Mouse (Mus musculus): ENCODE results near the gene Ablim1. TPM values are rescaled to one million over a fixed set of nuclear protein-coding genes. Genes with fewer than 3 reads are reported as not detected.

Gene Ablim1
- polyA plus RNA-seq, 1 experiment from 2014 or later = 37.9 TPM

GRCm38 (mm10) chr19:57199361-57199760 is 115.4 kb downstream of the Ablim1 start:
- Histone ChIP-seq H3K9ac (no peak overlapping the region), H3K4me1 (replicated peaks) (peaks cover 49% of the 10 kb centered on the region), H3K27me3 (peaks cover 14% of the 10 kb centered on the region), H3K9me3 (no peaks in the 10 kb centered on the region), H3K4me3 (no peak overlapping the region), H3K36me3 (no peaks in the 10 kb centered on the region), H3K4me2 (no peak overlapping the region), H3K27ac (0 out of 2 replicates have a peak overlapping the region, but pooled peaks have one; percentile 76)
- no peak for ATAC-seq (ENCODE audit: low FRiP score)
- WGBS = 21% methylated on average over 6 of the region's 6 CpGs

GRCm38 (mm10) chr19:57198531-57198930 is 116.2 kb downstream of the Ablim1 start:
- peaks cover 49% of the 10 kb centered on the region for H3K4me1 ChIP-seq (replicated peaks)
- ATAC-seq (ENCODE audit: low FRiP score) = peak; percentile 27; the same call in 1 of the 2 replicates
- H3K4me3 ChIP-seq = no peak overlapping the region
- H3K9ac ChIP-seq = peak overlapping the region; percentile 72; the same call in 1 of the 2 replicates
- H3K4me2 ChIP-seq = peak overlapping the region; percentile 80
- WGBS = 47% methylated on average over 12 of the region's 12 CpGs
- peaks cover 14% of the 10 kb centered on the region for H3K27me3 ChIP-seq
- no peaks in the 10 kb centered on the region for H3K36me3 ChIP-seq
- peak overlapping the region; percentile 76 for H3K27ac ChIP-seq
- no peaks in the 10 kb centered on the region for H3K9me3 ChIP-seq

DNA sequence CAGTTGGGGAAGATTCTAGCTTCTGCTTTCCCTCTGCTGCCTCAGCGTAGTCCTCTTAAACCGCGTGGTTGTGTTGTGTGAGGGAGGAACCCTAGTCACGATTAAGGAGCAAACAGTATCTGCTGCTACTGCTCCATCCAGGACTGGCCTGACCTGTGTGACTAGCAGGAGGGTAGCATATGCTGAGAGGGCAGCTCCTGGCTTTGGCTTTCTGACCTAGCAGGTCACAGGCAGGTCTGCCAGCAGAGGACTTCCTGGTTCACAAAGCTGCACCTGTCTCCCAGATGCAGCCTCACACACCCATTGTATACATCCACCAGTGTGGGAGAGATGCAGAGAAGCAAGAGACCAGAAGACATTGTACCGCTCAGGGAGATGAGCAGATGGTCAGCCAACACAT is 116.7 kb downstream of the Ablim1 start:
- H3K9me3 ChIP-seq = no peaks in the 10 kb centered on the region
- H3K27me3 ChIP-seq = peaks cover 14% of the 10 kb centered on the region
- peaks cover 49% of the 10 kb centered on the region for H3K4me1 ChIP-seq (replicated peaks)
- WGBS = 43% methylated on average over 5 of the region's 5 CpGs
- peak overlapping the region; percentile 76; the same call in 1 of the 2 replicates for H3K27ac ChIP-seq
- ATAC-seq (ENCODE audit: low FRiP score) = no peak
- peak overlapping the region; percentile 80 for H3K4me2 ChIP-seq
- H3K9ac ChIP-seq = peak overlapping the region; percentile 72
- H3K4me3 ChIP-seq = no peak overlapping the region
- H3K36me3 ChIP-seq = no peaks in the 10 kb centered on the region

DNA sequence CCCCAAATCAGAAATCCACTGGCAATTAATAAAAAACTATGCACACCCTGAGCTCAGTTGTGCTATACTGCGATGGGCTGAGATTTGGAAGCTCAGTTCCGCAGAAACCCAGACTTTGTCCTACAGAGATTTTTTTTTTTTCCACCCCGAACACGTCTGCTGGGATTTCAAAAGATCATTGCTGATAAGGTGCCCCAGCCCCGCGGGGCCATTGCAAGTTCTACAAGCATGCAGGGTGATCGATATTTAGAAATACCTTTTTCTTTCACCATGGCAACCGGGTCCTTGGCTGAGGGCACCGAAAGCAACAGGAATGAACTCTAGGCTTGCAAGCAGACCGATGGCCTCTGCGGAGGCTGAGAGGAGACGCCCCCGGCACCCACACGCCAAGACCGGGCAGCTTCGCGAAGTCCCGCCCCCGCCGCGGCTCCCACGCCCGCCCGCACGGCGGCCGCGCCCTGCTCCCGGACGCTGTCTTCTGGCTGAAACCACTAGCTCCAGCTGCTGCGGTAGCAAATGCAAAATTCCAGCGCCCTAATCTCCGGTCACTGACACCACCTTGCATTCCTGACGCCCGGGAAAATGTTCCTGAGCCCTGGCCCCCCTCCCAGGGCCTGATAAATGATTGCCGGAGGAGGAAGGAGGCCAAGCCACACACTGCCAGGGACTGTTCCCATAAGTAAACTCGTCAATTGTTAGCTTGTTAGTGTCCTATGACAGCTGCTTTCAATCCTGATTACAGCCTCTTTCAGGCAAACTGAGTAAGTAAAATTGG is 117.5 kb downstream of the Ablim1 start:
- 2% methylated on average over 37 of the region's 37 CpGs for WGBS
- peak overlapping the region; percentile 76 for H3K27ac ChIP-seq
- H3K4me2 ChIP-seq = peak overlapping the region; percentile 80
- H3K36me3 ChIP-seq = no peaks in the 10 kb centered on the region
- H3K27me3 ChIP-seq = peaks cover 14% of the 10 kb centered on the region
- H3K9ac ChIP-seq = peak overlapping the region; percentile 72
- peaks cover 49% of the 10 kb centered on the region for H3K4me1 ChIP-seq (replicated peaks)
- ATAC-seq (ENCODE audit: low FRiP score) = 0 out of 2 replicates have a peak, but pooled peaks have one; percentile 45
- H3K9me3 ChIP-seq = no peaks in the 10 kb centered on the region
- peak overlapping the region; percentile 49 for H3K4me3 ChIP-seq

GRCm38 (mm10) chr19:57196616-57197015 is 118.1 kb downstream of the Ablim1 start:
- 45% methylated on average over 8 of the region's 8 CpGs for WGBS

GRCm38 (mm10) chr19:57195169-57195930 is 119.4 kb downstream of the Ablim1 start:
- H3K36me3 ChIP-seq = no peaks in the 10 kb centered on the region
- H3K27me3 ChIP-seq = peaks cover 14% of the 10 kb centered on the region
- WGBS = 89% methylated on average over 11 of the region's 11 CpGs
- H3K9me3 ChIP-seq = no peaks in the 10 kb centered on the region
- peaks cover 46% of the 10 kb centered on the region for H3K4me1 ChIP-seq (replicated peaks)
- no peak for ATAC-seq (ENCODE audit: low FRiP score)
- H3K4me3 ChIP-seq = peak overlapping the region; percentile 49
- H3K27ac ChIP-seq = 0 out of 2 replicates have a peak overlapping the region, but pooled peaks have one; percentile 36
- H3K9ac ChIP-seq = no peak overlapping the region
- peak overlapping the region; percentile 80 for H3K4me2 ChIP-seq

More at GRCm38 (mm10) chr19:57196616-57197015, 118.1 kb downstream of the Ablim1 start:
- Histone ChIP-seq H3K27me3 (peaks cover 14% of the 10 kb centered on the region), H3K27ac (peak overlapping the region; percentile 76), H3K4me3 (peak overlapping the region; percentile 49), H3K9ac (peak overlapping the region; percentile 72), H3K36me3 (no peaks in the 10 kb centered on the region), H3K4me1 (replicated peaks) (peaks cover 49% of the 10 kb centered on the region), H3K9me3 (no peaks in the 10 kb centered on the region), H3K4me2 (peak overlapping the region; percentile 80)
- ATAC-seq (ENCODE audit: low FRiP score) = no peak

DNA sequence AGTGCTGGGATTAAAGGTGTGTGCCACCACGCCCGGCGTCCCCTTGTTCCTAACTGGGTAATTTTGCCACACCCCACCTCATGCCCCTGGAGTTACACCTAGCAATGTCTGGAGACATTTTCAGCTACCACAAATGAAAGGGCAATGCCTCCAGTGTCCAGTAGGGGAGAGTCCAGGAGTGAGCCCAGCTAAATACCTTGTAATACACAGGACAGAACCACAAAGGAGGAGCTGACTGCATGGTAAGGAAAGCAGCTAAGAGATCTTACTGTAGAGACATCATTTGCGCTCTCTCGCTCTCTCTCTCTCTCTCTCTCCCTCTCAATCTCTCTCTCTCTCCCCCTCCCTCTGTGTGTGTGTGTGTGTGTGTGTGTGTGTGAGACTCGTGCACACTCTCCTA is 120.8 kb downstream of the Ablim1 start:
- peaks cover 14% of the 10 kb centered on the region for H3K27me3 ChIP-seq
- H3K4me2 ChIP-seq = peak overlapping the region; percentile 80; the same call in 1 of the 2 replicates
- H3K4me3 ChIP-seq = no peak overlapping the region
- H3K4me1 ChIP-seq (replicated peaks) = peaks cover 32% of the 10 kb centered on the region
- no peak overlapping the region for H3K27ac ChIP-seq
- no peaks in the 10 kb centered on the region for H3K36me3 ChIP-seq
- WGBS = 88% methylated on average over 6 of the region's 6 CpGs
- H3K9ac ChIP-seq = no peak overlapping the region
- ATAC-seq (ENCODE audit: low FRiP score) = no peak
- H3K9me3 ChIP-seq = no peaks in the 10 kb centered on the region

GRCm38 (mm10) chr19:57193382-57193781 is 121.3 kb downstream of the Ablim1 start:
- H3K9ac ChIP-seq = no peak overlapping the region
- H3K27ac ChIP-seq = no peak overlapping the region
- H3K4me1 ChIP-seq (replicated peaks) = peaks cover 26% of the 10 kb centered on the region
- no peaks in the 10 kb centered on the region for H3K36me3 ChIP-seq
- 92% methylated on average over 12 of the region's 12 CpGs for WGBS
- ATAC-seq (ENCODE audit: low FRiP score) = no peak
- H3K4me2 ChIP-seq = no peak overlapping the region
- peaks cover 14% of the 10 kb centered on the region for H3K27me3 ChIP-seq
- H3K9me3 ChIP-seq = no peaks in the 10 kb centered on the region
- no peak overlapping the region for H3K4me3 ChIP-seq

DNA sequence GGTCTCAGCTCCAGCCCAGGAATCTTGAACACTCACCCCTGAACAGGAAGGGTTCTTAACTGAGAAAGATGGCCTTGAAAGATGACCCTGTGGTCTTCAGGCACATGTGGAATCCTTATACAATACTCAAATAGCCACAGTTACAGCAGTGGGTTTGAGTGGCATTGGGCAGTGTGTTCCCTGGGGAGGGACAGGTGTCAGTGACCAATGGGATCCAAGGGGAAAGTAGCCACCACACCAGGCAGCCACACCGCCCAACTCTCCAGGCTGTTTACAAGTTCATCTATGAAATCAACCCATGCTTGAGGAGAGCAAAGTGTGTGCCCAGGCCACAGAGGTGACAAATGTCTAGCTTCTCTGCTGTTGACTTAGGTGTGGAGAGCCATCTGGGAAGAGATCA is 123.6 kb downstream of the Ablim1 start:
- Histone ChIP-seq H3K4me3 (no peak overlapping the region), H3K9ac (no peak overlapping the region), H3K4me1 (replicated peaks) (0 out of 2 replicates have a peak, but pooled peaks cover 6% of the 10 kb centered on the region), H3K9me3 (no peaks in the 10 kb centered on the region), H3K36me3 (no peaks in the 10 kb centered on the region), H3K4me2 (no peak overlapping the region), H3K27ac (no peak overlapping the region), H3K27me3 (peaks cover 9% of the 10 kb centered on the region)
- 95% methylated on average over 1 of the region's 1 CpGs for WGBS
- ATAC-seq (ENCODE audit: low FRiP score) = no peak

DNA sequence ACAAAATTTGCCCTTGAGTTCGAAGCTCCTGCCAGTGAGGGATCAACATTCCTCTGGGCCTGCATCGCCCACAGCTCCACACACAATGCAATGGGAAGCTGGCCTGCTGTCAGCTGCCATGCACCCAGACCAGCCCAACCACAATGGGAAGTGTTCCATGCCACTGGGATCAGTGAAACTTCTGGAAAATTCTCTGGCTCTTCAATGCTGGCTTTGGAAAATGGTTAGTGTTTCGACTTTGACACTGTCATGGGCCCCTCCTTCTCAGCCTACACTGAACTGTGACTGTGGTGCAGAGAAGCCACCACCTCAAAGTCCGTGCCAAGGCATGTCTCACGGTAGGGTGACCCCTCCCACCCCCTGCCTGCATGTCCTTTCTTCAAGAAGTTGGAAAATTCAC is 125.3 kb downstream of the Ablim1 start:
- 84% methylated on average over 5 of the region's 5 CpGs for WGBS
- Histone ChIP-seq H3K4me2 (no peak overlapping the region), H3K4me1 (replicated peaks) (no peaks in the 10 kb centered on the region), H3K9ac (no peak overlapping the region), H3K4me3 (no peak overlapping the region), H3K36me3 (no peaks in the 10 kb centered on the region), H3K27ac (no peak overlapping the region), H3K9me3 (no peaks in the 10 kb centered on the region), H3K27me3 (no peaks in the 10 kb centered on the region)
- no peak for ATAC-seq (ENCODE audit: low FRiP score)

DNA sequence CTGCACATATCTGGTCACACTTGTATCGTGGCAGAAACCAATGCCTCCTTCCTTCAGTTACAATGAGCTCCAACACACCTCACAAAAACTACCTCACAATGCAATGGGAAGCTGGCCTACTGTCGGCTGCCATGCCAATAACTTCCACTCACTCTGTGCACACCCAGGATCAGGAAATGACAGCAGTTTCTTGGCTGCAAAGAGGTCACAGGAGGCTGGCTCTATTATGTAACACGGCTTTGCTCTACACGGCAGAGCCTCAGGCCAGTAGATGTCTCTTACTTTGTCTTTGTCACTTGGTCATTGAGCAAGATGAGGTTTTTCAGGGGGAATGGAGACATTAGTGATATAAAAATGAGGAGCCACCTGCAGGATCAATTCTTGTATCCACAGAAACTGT is 126.2 kb downstream of the Ablim1 start:
- 83% methylated on average over 4 of the region's 4 CpGs for WGBS
- no peak overlapping the region for H3K4me2 ChIP-seq
- H3K36me3 ChIP-seq = no peaks in the 10 kb centered on the region
- H3K27me3 ChIP-seq = no peaks in the 10 kb centered on the region
- H3K4me3 ChIP-seq = no peak overlapping the region
- no peak for ATAC-seq (ENCODE audit: low FRiP score)
- no peaks in the 10 kb centered on the region for H3K9me3 ChIP-seq
- no peak overlapping the region for H3K27ac ChIP-seq
- H3K9ac ChIP-seq = no peak overlapping the region
- no peaks in the 10 kb centered on the region for H3K4me1 ChIP-seq (replicated peaks)

- no peak overlapping the region for H3K4me3 ChIP-seq
- H3K4me2 ChIP-seq = no peak overlapping the region
- ATAC-seq (ENCODE audit: low FRiP score) = no peak
- WGBS = 91% methylated on average over 3 of the region's 3 CpGs
- no peak overlapping the region for H3K9ac ChIP-seq
- peaks cover 4% of the 10 kb centered on the region; the same call in 1 of the 2 replicates for H3K4me1 ChIP-seq (replicated peaks)
- H3K9me3 ChIP-seq = no peaks in the 10 kb centered on the region
- H3K36me3 ChIP-seq = no peaks in the 10 kb centered on the region
- H3K27me3 ChIP-seq = no peaks in the 10 kb centered on the region
- no peak overlapping the region for H3K27ac ChIP-seq
These were observed 129.7 kb downstream of the Ablim1 start for GRCm38 (mm10) chr19:57185021-57185420.

All from hindbrain, embryonic 13.5 days (tissue).